Mouse (Mus musculus) frontal cortex, adult (tissue): ENCODE results near the gene Gm7534.

Experiments used
- ATAC-seq: cut with Nextera tagmentation; 2 replicates; pipeline ENCODE4 v1.9.2; 2017; ENCODE audit warnings: mild to moderate bottlenecking, moderate library complexity, mixed read lengths; ENCODE audit not compliant: low TSS enrichment

Gene Gm7534

DNA sequence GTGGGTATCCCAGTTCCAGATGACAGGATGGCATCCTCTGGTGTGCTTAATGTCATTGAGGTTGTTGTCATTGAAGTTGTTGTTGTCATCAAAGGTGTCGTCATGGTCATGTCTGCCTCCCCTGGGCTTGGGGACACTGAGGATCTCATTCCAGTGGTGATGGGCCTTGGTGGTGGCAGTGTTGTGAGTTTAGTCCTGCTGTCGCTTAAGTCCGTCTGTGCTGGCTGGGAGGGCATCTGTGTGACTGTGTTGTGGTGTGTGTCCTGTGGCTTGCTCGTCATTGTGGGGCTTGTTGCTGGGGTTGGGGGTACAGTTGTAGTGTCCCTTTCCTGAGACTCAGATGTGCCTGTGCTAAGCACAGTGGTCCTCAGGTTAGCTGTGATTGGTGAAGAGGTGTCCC, at the start of gene Gm7534:
Gm7534 (minus strand) TSS at position 101 of the 400 bp plus-strand sequence.
- no peak for ATAC-seq

DNA sequence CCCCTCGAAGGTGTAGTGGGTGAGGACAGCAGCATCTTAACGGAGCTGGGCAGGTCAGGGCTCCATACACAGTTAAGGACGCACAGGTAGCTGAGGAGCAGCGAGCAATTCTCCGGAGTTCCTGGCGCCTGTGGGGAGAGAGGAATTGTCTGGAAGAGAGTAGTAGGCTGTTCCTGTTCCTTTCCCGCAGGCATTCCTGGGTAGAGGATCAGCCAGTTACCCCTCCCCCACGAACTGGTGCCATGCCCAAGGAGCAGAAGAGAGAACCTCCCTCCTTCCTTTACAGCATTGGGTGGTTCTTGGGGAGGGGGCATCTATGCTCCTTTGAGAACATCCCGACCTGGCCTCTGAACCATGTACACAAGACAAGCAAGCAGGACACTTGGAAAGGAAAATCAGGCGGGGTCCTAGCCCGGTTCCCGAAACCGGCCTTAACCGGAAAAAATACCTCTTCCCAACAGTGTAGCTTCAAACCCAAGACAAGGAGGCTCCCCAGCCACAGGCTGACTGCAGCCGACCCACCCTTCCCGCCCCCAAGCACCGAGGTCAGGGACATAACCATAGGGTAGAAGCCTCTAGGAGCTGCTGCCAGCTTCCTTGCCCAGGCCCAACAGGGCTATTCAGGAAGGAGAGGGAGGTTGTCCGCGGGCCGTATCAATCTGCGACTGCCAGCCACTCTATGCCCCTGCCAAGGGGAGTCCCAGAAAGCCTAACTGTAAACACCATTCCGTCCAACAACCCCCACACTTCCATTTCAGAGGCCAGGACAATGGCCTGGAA, 49.5 kb upstream of the Gm7534 start:
- ATAC-seq: no peak

DNA sequence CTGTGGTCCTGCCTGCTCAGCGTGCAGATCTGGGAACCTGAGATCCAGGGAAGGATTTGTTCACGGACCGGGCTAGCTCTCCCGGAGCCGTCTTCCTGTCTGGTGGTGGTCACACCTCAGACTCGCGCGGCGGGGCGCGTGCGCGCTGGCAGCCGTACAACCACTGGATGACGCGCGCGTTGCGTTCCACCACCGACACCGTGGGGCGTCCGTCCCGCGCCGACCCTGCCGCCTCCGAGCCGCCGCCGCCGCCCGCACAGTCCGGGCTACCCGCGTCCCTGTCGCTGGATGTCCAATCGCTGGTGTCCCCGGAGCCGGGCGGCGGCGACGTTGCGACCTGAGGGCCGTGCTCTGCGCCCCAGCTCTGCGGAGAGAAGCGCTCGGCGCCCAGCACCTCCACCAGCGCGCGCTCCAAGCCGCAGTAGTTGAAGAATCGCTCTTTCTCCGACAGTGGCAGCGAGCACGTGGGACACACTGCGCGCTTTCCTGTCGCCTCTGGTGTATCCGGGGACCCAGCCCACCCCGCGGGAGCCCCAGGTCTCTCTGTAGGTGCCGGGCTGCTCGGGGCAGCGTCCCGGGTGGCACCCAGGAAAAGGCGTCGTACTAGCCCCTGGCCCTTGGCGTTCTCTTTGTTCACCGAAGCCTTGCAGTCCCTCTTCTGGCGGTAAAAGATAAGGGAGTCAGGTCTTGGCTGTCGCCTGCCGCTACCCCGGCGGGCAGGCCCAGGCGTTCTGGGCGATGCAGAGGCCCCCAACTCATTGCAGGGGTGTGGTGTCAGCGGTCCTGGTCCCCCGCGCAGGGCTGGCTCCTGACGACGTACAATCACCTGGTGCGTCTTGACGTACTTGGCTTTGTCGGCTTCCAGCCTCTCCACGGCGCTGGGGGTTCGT, 48.7 kb upstream of the Gm7534 start:
- ATAC-seq: peak; percentile 44; the same call in 1 of the 2 replicates

DNA sequence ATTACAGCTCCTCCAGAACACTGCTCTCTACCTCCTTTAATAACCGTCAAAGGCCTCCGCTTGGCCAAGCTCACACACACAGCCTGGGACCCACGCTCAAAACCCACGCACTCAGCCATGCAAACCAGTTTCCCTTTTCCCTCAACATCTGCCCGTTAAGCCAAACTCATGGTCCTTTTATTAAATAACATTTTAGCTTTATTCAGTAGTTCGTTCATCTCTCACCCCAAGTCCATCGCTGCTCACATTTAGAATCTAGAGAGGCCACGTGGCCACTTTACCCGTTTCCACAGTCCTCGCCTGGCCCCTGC, 48.1 kb upstream of the Gm7534 start:
- peak; percentile 11; the same call in 1 of the 2 replicates for ATAC-seq

- no peak for ATAC-seq
Measured at GRCm38 (mm10) chr4:134250116-134250929, 47.5 kb upstream of the Gm7534 start.

- peak; percentile 49; the same call in 1 of the 2 replicates for ATAC-seq
Measured at GRCm38 (mm10) chr4:134249651-134250050, 46.8 kb upstream of the Gm7534 start.

DNA sequence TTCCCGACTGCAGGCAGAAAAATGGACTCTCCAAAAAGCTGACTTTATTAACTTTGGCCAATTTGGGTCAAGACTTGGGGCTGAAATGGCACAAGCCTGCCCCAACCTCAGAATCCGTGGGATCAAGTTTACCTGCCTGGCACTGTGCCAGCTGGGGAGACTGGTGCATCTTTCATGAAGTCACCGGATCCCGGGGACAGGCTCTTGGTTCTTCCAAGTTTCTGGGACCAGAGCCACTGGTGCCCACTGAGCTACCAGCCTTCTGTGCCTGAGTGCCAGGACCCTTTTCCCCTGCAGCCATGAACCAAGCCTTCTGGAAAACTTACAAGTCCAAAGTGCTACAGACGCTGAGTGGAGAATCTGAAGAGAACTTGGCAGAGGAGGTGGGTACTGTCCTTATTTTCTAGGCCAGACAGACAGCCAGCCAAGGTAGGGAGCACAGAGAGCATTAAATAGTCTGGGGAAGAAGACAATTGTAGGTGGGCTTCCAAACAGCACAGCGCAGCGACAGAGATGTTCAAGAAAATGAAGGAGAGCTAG, 44.0 kb upstream of the Gm7534 start, which contains the start of gene Gm30191:
Gm30191 (plus strand) TSS at position 217 of the 540 bp plus-strand sequence.
- no peak for ATAC-seq

DNA sequence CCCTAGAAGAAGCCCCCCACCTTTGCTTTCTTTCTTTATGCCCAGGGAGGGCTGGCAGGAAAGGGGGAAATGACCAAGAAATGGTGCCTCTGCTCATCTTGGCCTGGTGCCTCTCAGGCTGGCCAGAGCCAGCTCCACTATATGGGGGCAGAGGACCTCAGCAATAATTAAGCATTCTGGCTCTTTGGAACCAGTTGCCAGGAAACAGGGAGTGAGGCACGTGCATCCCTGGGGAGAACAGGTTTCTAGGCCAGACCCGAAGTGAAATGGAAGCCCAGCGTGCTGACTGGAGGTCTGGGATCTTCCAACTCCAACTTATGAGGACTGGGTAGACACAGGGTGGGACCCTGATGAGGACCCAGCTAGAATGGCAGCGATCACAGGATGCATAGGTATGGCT, 43.5 kb upstream of the Gm7534 start:
- ATAC-seq: no peak

- peak; percentile 83 for ATAC-seq
Measured at GRCm38 (mm10) chr4:134245148-134245843, 42.5 kb upstream of the Gm7534 start, which contains the start of gene Zfp593. TSS of gene Zfp593 (minus strand) at chr4:134245592.

- no peak for ATAC-seq
Measured at GRCm38 (mm10) chr4:134243516-134244250, 40.9 kb upstream of the Gm7534 start, which contains the start of gene E130218I03Rik. TSS of gene E130218I03Rik (plus strand) at chr4:134243662.

DNA sequence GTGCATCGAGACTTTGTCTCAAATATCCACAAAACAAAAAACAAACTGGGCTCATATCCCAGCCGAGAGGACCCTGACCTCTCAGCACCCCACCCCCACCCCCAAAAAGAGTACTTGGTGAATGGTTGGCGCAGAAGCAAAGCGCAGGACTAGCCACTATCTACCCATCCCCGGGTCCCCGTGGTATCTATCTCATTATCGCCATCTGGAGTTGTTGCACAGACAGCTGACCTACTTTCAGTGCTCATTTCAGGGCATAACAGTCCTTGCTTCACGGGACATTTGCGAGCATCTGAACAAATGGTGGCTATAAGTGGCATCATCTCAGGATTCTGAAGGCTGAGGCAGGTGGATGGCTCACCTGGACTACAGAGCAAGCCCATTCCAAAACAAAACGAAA, 35.9 kb upstream of the Gm7534 start:
- ATAC-seq: no peak; the same call in 1 of the 2 replicates

DNA sequence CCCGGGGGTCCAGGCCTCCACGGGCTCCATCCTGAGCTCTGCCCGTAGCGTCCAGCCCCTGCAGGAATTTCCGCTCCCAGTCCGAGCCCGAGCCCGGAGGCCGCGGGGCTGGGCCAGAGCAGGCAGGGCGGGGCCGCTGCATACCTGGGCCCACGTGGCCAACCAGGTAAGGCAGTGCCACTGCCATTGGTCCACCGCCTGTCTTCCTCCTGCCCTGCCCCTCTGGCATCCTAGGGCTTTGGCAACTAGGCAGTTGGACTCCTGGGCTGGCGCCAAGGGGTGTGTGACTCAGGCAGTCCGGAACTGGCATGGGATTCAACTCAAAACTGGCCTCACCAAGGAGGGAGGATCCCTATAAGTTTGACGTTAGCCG, 35.5 kb upstream of the Gm7534 start, which contains the start of gene Cnksr1:
Cnksr1 (minus strand) TSS at position 121 of the 373 bp plus-strand sequence.
- no peak for ATAC-seq

GRCm38 (mm10) chr4:134237582-134238278, 34.9 kb upstream of the Gm7534 start:
- no peak for ATAC-seq

DNA sequence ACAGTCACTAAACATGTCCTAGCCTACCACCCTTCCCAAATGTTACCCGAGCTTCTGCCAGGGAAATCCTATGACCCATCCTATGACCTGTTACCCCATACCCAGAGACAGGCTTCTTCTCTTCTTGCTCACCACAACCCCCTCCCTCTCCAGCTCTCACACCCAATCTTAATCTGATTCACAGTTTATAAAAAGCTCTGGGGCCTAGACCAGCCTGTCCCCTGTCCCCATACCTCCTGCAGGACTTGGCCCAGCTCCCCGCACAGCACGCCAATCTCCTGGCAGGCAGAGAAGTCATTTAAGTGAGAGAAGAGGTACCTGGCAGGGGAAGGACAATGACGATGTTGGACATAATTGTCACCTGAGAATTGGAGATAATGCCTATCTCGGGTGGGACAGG, 32.1 kb upstream of the Gm7534 start:
- no peak for ATAC-seq

DNA sequence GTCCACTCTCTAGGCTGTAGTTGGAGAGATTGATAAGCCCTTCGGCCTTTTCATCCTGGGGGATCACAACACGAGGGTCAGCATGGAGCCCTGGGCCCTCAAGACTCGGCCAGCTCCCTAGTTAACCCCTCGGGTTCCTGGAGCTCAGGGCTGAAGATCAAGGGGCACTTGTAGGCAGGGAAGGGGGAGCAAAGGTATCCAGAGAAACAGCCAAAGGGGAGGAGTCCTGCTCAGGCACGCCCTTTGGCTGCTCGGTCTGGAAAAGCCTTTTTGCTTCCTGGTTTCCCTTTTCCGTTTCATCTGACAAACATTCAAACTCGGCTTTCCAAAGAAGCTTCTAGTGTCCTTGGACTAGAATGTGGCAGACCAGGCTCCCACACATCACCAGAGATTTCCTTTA, 27.6 kb upstream of the Gm7534 start:
- ATAC-seq: no peak

DNA sequence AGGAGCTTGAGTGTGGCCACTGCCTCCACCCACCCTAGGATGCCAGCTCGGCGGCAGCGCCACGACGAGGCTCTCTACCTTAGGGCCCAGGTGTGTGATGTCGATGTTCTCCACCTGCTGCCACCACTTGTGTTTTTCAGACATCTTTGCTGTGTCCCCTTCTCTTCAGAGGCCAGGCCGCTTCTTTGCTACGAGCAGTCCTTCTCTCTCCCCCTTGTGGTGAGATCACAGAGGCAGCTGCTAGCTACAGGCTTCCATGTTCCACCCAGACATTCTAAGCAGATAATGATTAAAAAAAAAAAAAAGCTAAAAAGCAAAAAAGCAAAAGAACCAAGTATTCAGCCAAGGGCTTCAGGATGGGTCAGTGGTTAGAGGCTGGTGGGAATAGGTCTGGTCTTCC, 24.4 kb upstream of the Gm7534 start, which contains the start of gene Catsper4:
Catsper4 (minus strand) TSS at position 190 of the 400 bp plus-strand sequence.
- ATAC-seq: no peak

DNA sequence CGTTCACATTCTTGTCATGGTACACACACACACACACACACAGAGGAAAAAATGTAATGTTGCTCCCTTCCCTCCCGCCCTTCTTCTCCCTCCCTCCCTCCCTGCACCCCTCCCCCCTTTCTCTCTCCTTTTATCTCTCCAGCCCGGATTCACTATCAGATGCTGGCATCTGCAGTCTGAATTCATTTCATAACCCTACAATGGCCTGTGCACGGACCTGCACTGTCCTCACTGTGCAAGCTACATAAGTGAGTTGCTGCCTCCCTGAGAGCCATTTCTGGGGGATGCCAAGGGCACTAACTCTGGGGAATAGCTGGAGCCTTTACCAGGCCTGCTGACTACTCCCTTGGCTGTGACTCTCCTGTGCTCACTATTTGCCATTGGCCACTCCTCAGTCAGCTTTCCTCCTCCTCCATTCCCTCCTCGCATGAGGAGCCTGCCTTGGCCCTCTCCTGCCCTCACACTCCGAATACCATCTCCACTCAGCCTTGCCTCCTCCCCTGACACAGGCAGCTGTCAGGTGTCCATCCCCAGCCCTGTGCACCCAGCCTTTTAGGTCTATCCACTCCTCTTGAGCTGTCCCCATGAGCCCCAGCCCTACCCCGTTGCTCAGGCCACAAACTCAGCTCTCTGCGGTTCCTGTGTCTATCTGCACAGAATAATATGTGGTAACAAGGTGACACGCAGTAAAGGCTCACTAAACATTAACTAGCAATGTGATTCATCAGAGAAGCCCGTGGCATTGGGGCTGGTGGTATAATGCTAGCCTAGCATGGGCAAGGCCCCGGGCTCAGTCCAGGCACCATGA, 20.2 kb upstream of the Gm7534 start:
- no peak for ATAC-seq

DNA sequence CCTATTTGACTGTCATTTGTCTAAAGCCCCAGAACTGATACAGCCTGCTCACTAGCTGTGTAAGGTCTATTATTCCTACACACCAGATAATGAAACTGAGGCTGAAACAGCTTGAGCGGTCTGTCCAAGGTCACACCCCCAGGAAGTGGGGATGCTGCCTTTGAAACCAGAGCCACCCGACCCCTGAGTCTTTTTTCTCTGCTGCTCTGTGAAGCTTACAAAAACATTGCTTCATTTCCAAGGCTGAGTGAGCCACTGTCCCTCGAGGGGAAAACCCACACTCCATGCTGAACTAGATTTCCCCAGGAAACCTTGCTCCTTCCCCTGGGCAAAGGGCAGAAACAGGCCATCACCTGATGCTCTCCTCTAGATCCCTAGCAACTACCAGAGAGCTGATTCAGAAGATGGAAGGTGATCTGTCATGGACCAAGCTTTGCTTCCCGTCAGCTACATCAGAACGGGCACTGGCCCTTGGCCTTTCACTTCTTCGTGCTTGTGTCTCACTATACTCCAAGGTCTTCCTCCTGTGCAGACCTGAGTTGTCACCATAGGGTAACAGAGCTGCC, 3.8 kb upstream of the Gm7534 start:
- ATAC-seq: no peak
